Mouse (Mus musculus): ENCODE measurements around the gene Spns3.

Spns3 gene

GRCm38 (mm10) chr11:72550134-72550988, at the start of gene Spns3:
Gene Spns3 (minus strand): TSS chr11:72550506.
- no peak for DNase-seq

DNA sequence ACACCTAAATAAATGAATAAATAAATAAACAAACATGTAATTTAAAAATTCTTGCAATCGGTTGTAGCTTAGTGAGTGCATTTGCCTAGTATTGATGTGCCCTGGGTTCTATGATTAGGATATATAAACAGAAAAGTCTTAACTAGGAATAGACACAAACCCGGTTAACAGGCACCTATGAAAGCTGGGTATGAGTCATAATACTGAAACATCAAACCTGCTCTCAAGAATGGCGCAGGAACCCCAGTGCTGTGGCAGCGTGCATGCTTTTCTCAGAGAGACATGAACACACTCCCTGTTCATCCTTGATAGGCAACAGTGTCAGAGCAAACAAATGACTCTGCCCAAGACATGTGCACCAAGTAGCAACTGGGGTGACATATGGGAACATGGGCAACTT, 47.5 kb upstream of the Spns3 start:
- DNase-seq, result no peak

GRCm38 (mm10) chr11:72595010-72595737, 44.9 kb upstream of the Spns3 start:
- DNase-seq, result no peak

- peak; percentile 13 to 15 for DNase-seq
Measured at GRCm38 (mm10) chr11:72587537-72588233, 37.4 kb upstream of the Spns3 start.

DNA sequence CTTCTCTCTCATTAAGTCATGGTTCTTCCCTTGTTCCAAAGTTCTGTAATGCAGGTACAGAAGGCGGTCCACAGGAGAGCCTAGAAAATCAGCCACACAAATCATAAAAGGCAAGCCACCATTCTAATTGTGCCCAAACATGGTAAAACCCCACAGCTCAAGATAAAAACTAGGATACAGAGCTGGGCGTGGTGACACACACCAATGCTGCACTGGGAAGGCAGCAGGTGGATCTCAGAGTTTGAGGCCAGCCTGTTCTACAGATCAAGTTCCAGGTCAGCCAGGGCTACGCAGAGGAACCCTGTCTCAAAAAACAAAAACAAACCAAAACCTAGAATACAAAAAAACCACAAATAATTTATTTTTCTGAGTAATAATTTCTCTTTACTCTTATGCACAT, 36.3 kb upstream of the Spns3 start:
- no peak for DNase-seq

- DNase-seq, result no peak
Measured at GRCm38 (mm10) chr11:72583092-72583491, 32.8 kb upstream of the Spns3 start.

DNA sequence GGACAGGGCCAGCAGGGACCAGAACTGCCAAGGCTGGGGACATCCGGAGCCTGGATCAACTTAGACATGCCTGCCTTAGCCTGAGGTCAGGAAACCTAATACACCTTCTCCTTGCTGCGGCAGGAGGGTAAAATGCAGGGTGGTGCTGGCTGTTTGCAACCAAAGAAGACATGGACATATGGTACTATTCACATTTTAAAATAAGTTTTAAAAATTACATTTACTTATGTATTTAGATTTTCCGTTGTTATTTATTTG, 32.1 kb upstream of the Spns3 start:
- DNase-seq, result no peak

- DNase-seq, result no peak
Measured at GRCm38 (mm10) chr11:72581609-72582447, 31.5 kb upstream of the Spns3 start.

- DNase-seq, result no peak
Measured at GRCm38 (mm10) chr11:72578471-72578870, 28.2 kb upstream of the Spns3 start.

- DNase-seq, result peak; percentile 13 to 29
Measured at GRCm38 (mm10) chr11:72576466-72577351, 26.4 kb upstream of the Spns3 start.

DNA sequence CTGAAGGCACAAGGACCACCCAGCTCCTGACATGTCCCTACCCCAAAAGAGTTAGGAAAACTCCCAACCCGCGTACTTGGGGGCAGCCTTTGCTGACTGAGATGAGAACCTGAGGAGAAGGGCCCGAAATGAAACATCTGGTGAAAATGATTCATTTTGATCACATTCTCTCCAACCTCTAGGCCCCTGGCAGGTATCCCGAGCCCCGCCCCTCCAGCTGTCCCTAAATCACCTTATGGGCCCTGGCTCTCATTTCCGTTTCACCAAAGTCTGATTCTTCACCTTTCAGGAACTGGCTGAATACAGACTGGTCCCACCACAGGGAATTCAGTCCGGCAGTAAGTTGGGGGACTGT, 25.8 kb upstream of the Spns3 start:
- DNase-seq, result peak in 1 of 2 experiments; percentile 17

GRCm38 (mm10) chr11:72573819-72574218, 23.5 kb upstream of the Spns3 start:
- DNase-seq, result peak; percentile 44 to 73

DNA sequence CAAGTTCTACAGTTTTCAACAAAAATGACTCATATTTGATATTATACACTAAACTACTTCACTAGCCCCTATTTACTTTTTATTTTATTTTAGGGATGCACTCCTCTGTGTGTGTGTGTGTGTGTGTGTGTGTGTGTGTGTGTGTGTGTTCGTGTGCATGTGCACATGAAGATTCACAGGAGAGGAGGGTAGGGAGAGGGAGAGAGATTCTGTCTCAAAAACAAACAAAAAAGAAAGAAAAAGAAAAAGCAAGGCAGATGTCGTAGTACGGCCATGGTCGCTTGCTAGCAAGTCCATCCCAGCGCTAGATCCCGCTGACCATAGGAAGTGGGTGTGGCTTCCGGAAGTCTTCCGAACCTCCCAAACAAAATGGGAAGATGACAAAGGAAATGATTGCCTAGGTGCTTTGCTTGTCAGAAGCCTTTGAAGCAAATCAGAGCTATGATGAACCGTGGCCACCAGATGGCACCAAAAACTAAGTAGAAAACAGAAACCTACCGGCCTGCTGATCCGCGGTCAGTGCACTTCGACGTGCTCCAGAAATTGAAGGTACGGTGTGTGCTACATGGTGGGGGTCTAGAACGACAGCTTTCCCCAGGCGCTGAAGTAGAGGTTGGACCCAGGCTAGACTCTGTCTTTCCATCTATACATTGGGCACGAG, 20.1 kb upstream of the Spns3 start:
- peak; percentile 81 to 90 for DNase-seq

- no peak for DNase-seq
Measured at GRCm38 (mm10) chr11:72569671-72570318, 19.5 kb upstream of the Spns3 start.

DNA sequence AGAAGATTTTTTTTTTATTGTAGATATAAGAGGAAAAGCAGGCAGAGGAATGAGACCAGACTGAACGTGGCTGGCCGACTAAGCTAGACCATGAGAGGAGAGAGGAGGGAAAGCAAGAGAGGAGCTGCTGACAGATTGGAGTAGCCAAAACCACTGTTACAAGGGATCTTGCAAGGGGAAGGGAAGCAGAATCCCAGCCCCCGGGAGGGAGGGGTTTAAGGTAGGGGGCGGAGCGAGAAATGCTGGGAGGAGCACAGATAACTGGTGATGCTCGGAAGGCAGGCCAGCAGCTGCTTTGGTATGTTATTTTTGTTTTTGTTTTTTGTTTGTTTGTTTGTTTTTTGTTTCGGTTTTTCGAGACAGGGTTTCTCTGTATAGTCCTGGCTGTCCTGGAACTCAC, 18.7 kb upstream of the Spns3 start:
- DNase-seq, result peak in 1 of 2 experiments; percentile 57

DNA sequence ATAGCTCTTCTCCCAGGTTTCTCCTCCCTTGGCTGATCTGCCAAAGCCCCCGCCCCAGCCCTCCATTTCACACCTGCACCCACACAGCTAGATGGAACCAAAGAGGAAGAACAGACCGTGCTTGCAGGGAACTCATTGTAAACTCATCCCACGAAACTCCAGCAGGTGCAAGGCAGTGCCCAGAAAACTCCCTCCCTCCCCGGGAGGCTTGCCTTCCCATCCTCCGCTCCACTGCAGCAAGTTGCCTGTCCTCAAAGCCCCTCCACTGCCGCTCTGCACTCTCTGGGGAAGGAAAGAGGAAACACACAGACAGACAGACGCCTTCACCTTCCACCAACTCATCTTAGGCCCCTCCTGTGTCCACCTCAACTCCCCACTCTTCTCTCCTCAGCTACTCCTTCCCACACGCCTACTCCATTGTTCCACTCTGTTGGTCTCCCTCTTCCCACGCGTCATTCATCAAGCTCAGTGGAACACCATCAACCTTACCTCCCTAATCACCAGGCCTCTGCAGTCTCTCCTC, 16.6 kb upstream of the Spns3 start:
- no peak for DNase-seq

- DNase-seq, result no peak
Measured at GRCm38 (mm10) chr11:72566304-72566703, 16.0 kb upstream of the Spns3 start.

DNA sequence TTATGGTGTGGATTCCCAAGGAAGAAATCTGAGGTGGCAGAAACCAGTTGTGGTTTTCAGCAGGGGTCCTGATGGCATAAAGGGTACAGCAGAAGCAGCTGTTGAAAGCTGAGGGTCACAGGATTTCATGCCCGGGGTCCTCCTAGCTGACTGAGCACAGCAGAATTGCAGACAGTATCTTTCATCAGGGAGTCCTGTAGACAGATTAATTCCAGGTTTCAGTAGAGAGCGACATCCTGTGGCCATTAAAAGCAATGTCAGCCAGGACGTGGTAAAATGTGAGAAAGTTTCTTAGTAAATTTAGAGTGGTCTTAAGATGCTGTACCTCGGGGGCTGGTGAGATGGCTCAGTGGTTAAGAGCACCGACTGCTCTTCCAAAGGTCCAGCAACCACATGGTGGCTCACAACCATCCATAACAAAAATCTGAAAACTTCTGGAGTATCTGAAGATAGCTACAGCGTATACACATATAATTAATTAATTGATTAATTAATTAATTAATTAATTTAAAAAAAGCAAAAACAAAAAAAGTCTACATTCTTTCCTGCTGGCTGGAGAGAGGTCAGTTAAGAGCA, 14.0 kb upstream of the Spns3 start:
- DNase-seq, result peak; percentile 25 to 41

DNA sequence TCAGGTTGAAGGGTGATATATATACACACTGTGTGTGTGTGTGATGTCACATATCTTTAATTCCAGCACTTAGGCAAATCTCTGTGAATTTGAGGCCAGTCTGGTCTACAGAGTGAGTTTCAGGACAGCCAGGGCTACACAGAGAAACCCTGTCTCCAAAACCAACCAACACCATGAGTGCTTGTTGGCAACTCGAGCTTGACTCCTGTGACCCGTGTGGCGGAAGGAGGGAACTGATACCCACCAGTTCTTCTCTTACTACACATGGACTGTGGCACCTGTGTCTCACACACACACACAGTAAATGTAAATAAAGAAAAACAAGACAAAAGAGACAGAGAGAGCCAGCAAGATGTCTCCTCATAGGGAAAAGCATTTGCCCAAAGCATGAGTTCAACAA, 10.4 kb upstream of the Spns3 start:
- no peak for DNase-seq

GRCm38 (mm10) chr11:72558155-72558554, 7.8 kb upstream of the Spns3 start:
- no peak for DNase-seq

Data from kidney, postnatal 36 days (tissue).